Mouse (Mus musculus): ENCODE data around the gene Auh. TPM values are rescaled to one million over a fixed set of nuclear protein-coding genes. Genes with fewer than 3 reads are reported as not detected.

The Auh gene
- total RNA-seq, 2 experiments from 2014 or later, result 126 to 138 TPM

GRCm38 (mm10) chr13:52845618-52846017, 83.9 kb downstream of the Auh start:
- DNase-seq (ENCODE audit: low spot score in 2 of 2), result no peak

- DNase-seq (ENCODE audit: low spot score in 2 of 2), result no peak
These were observed 85.8 kb downstream of the Auh start for GRCm38 (mm10) chr13:52843536-52844178.

DNA sequence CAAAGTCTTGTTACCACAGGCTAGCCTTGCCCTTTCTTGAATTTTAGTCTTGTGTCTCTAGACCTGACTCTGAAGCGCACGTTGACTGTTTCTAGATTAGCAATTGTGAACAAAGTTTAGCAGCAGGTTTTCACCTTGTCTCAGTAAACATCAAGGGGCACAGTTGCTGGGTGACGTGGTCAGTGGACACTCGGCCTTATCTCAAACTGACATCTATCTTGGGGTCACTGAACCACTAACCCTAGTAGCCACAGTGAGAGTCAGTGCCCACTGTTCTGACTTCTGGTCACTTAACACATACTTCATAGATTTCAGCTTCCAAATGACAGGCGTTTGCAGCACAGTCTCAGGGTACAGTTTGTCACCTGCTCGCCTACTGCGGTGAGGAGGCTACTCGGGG, 93.2 kb downstream of the Auh start:
- no peak for DNase-seq (ENCODE audit: low spot score in 2 of 2)

GRCm38 (mm10) chr13:52834591-52834990, 94.9 kb downstream of the Auh start:
- no peak for DNase-seq (ENCODE audit: low spot score in 2 of 2)

GRCm38 (mm10) chr13:52833748-52834147, 95.7 kb downstream of the Auh start:
- no peak for DNase-seq (ENCODE audit: low spot score in 2 of 2)

- DNase-seq (ENCODE audit: low spot score in 2 of 2), result peak in 1 of 2 experiments; percentile 45
These were observed 96.3 kb downstream of the Auh start for GRCm38 (mm10) chr13:52833220-52833619.

GRCm38 (mm10) chr13:52832481-52833170, 96.9 kb downstream of the Auh start:
- DNase-seq (ENCODE audit: low spot score in 2 of 2), result no peak

DNA sequence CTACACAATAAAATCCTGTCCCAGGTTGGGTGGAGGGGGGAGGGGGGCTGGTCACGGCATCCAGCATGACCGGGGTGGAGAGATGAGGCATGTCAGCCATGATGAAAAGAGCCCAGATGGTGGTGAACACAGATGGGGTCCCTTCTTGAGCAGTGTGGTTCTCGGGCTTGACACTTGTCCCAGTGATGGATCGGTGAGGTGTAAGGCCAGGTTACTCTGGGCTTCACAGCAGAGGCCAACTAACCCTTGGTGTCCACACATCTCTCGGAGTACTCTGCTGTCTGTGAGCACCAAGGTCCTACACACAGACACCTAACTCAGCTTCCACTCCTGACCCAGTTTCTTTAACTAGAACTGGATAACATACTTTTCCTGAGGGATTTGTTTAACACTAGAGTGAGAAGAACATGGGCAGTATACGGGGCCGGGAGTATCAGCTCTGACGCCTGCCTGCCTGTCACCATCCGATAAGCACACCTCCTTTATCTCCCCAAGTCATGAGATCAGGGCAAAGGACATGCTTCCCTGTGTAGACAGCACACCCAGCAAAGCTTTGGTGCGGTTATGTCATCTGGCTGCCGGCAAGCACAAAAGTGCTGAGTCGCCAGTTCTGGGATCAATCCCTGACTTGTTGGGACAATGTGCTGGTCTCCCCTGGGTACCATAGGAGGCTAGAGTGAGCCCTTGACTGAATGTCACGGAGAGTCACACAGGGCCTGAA, 98.3 kb downstream of the Auh start:
- DNase-seq (ENCODE audit: low spot score in 2 of 2), result no peak

GRCm38 (mm10) chr13:52828946-52829523, 100.4 kb downstream of the Auh start:
- DNase-seq (ENCODE audit: low spot score in 2 of 2), result peak in 1 of 2 experiments; percentile 57

- no peak for DNase-seq (ENCODE audit: low spot score in 2 of 2)
These were observed 101.3 kb downstream of the Auh start for GRCm38 (mm10) chr13:52828217-52828616.

GRCm38 (mm10) chr13:52826666-52827065, 102.8 kb downstream of the Auh start:
- no peak for DNase-seq (ENCODE audit: low spot score in 2 of 2)

DNA sequence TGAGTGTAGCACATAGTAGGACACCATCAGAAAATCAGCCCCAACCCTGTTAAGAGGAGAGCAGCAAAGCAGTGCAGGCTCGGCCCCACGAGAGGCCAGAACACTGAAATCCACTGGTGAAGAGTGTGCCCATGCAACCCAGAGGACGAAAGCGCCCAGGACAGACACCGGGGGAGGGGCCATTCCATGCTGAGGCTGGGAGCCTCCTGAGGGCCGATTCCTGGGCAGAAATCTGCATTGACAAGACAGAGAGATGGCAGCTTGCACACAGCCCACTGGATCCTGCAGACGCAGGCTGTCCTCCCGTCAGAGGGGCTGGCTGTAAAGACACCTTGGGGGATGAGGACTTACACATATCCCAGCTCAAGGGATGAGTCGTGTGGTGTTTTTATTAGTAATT, 104.7 kb downstream of the Auh start:
- no peak for DNase-seq (ENCODE audit: low spot score in 2 of 2)

DNA sequence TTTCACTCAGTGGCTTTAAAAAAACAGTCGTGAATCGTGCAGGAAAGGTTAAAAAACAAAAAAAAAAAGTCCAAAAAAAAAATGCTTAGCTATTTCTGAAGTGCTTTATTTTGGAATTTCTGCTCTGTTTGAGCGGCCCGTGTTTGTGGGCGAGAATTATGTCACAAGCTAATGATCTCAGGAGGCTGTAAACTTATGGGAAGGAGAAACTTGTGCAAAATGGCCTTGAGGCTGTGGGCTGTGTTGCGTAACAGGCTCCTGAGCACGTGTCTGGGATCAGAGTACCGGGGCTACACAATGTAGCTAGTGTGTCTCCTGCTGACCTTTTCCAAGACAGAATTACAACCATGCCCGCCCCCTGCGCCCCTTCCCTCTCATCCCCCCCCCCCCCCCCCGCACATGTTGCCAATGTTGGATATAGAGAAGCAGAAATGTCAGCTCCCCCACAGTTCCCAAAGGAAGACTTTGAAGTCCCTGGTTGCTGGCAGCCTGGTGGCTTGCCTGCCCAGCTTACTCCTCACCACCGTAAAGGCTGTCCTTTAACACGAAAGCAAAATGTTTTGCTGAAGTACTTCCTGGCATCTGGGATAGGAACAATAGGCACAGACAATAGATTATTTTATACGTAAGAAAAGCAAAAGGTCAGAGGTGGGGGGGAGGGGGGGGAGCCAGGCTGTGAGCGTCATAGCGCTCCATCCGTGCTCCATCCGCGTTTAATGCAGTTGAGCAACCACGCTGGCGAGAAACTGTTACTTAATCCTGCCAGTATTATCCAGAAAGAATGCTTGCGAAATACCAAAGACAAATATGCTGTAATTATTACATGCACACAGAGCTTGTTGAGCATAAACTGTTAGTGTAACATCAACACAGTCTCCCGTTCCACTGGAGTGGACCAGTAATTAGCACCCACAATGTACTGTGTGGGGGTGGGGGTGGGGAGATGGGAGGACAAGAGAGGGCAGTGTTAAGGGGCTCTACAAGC, 107.0 kb downstream of the Auh start:
- DNase-seq (ENCODE audit: low spot score in 2 of 2), result peak; percentile 67 to 72

DNA sequence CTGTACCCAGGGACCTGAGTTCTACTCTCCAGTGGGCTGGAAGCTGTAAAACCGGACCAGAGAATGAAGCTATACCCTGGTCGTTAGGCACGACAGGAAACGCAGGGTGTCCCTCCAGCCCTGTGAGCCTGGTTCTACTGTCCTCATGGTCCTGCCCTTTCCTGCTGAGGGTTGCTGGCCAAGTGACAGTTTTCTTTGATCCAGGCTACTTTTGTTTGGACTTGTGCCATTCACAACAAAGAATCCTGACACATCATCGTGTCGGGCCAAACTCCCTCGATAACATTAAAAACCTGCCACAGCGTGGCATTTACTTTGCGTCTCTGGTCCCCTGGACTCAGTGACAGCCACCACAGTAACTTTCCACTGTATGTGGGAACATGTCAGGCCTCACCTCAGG, 107.9 kb downstream of the Auh start:
- peak; percentile 46 to 60 for DNase-seq (ENCODE audit: low spot score in 2 of 2)

DNA sequence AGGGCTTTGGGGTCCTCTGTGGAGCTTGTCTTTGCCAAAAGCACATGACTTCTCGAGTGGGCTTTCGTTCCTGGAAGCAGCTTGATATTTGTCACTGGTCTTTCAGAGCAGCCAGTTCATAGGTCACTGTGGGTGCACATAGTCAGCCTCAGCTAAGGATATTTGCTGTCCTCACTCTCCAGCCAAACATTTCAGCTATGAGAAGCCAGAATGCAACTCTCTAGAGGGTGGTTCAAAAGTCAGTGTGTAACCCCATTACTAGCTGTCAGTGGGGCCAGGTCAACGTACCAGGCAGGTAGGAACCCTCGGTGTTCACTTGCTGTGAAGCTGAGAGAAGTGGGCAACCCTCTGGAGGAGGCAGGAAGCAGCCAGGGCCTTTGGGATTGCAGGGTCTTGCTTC, 109.6 kb downstream of the Auh start:
- no peak for DNase-seq (ENCODE audit: low spot score in 2 of 2)

- peak; percentile 51 to 58 for DNase-seq (ENCODE audit: low spot score in 2 of 2)
These were observed 110.7 kb downstream of the Auh start for GRCm38 (mm10) chr13:52818760-52819159.

- no peak for DNase-seq (ENCODE audit: low spot score in 2 of 2)
These were observed 111.4 kb downstream of the Auh start for GRCm38 (mm10) chr13:52817991-52818491.

DNA sequence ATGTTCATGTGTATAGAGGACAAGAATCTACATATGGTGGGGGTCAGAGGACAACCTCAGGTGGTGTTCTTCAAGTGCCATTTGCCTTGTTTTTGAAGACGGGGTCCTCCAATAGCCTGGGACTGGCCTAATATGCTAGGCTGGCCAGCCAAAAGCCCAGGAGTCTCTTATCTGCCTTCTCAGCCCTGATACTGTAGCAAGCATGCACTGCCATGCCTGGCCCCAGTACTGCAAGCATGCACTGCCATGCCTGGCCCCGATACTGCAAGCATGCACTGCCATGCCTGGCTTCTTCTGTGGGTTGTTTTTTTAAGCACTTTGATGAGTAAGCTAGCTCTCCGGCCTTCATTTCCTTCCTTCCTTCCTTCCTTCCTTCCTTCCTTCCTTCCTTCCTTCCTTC, 115.7 kb downstream of the Auh start:
- no peak for DNase-seq (ENCODE audit: low spot score in 2 of 2)

GRCm38 (mm10) chr13:52812549-52813515, 116.6 kb downstream of the Auh start:
- no peak for DNase-seq (ENCODE audit: low spot score in 2 of 2)

Data from adrenal gland, adult 18-20 months (tissue).